Mouse (Mus musculus) gastrocnemius, postnatal 14 days (tissue): ENCODE measurements around the gene Magi1. TPM values are rescaled to one million over a fixed set of nuclear protein-coding genes. Genes with fewer than 3 reads are reported as not detected.

Experiments
- DNase-seq: peaks from one replicate; pipeline ENCODE4 v3.0.0; 2021; ENCODE audit warnings: mixed read lengths
- intact Hi-C: fragments of 180-260 bp; cut with DNase I; formaldehyde crosslinking; loops from one replicate; pipeline ENCODE4 v1.15.1; 2025; ENCODE audit warnings: low total_unique reads
- total RNA-seq, 2 experiments: library from RNA; stranded (reverse); gene quantifications; 2 replicates each; pipeline ENCODE4 v1.2.3; 2021

Gene Magi1
- total RNA-seq, 2 experiments from 2014 or later, result 6.4 to 6.7 TPM

DNA sequence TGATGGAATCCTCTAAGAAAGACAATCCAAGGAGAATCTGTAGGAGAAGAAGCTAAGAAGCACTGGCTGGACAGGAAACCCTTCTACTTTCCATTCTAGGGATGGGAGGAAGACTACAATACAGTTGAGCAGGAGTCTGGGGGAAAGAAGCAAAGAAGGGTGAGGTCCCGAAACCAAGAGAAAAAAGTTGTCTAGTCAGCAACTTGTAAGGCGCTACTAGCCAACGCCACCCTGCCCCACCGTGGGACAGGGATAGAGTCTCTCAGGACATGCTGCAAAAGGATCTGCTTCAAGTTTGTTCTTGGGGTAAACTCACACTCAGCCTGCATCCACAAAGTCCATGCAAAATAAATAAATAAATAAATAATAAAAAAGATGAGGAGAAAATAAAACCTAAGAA is 464.4 kb downstream of the Magi1 start:
- intact Hi-C loops, result no loop called here
- no peak for DNase-seq

DNA sequence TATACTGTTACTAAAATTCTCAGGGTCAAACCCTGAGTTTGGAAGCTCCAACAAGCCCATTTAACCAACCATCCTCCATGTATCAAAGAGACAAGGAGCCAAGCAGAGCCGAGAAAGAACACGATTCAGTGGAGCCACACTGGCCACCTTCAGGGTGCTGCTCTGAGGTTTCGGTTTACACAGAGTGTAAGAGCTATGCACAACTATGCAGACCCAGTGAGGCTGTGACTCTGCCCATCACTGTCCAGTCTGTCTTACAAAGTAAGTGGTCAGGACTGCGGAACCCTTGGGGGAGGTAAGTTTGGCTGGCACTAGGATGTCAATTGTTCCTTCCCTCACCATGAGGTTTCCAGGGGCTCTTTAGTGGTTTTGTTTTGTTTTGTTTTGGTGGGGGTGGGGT is 465.2 kb downstream of the Magi1 start:
- DNase-seq, result no peak

GRCm38 (mm10) chr6:93805407-93805936 is 478.2 kb downstream of the Magi1 start:
- no peak for DNase-seq
- intact Hi-C loops, result no loop called here

More for the DNA sequence above, 465.2 kb downstream of the Magi1 start:
- intact Hi-C loops, result no loop called here

DNA sequence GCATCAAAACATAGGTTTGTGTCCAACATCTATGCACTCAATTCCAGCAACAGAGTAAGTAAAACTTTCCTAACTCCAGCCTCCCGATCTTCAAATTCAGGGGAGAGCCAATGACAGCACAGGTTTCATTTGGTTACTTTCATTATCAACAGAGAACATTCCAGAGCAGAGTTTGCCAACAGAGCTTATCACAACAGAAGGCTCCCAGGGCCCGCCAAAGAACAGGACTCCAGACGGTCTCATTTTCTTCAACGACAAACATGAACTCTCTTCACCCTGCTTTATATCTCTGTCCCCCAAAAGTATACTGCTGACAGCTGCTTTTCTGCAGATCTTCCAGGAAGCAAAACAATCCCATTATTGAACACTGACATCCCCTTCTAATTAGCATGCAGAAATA is 481.3 kb downstream of the Magi1 start:
- intact Hi-C loops, result no loop called here
- no peak for DNase-seq

DNA sequence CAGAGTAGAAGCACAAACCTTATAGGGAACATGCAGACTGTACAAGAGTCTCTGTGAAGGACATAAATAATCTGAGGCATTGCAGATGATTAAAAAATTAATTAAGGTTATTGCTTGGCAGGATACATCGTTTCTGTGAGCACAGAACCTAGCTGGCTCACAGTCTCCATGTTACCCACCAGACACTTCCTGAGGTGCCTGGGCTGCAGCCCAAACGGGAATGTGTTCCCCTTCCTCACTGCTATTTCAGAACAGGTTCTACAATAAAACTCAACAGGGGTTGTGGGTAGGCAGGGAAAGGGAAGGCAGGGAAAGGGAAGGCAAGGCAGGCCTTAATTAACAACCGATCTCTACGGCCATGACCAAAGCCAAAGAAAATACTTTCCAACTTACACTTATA is 483.3 kb downstream of the Magi1 start:
- DNase-seq, result no peak
- intact Hi-C loops, result no loop called here

DNA sequence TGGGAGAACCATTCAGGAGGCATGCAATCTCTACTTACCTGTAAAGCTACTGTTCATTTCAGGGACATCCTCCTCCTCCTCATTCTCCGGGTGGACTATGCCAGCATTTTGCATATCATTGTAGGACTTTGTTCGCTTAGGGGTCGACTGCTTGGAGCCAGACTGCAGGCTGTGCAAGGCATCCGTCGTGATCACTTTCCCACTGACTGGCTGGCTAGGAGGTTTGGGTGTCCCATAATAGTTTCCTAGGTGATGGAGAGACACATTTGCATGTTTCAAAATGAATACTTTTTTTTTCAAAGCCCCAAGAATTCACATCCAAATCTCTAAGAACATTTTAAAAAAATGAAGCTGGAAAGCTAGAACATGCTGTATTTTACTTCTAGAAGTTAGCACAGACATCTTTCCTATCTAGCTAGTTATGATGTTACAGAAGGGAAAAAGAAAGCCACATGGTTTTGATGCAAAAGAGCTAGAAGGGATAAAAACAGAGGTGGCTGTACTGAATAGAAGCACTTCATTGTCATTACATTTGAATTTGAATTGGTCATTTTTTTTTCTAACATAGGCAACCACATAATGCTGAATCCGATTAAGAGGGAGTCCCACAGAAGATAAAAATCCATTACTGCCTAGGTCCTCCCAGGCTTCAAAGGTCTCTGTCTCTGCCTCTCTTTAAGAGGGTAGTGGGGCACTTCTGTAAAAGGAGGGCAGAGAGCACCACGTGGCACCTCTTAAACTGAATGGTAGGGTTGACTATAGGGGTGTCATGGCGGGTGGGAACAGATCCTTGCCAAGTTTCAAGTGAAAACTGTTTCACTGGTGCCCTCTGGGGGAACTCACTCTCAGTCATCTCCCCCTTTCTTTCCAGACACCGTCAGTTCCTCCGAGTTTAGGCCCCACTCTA is 491.2 kb downstream of the Magi1 start:
- intact Hi-C loops, result no loop called here
- no peak for DNase-seq

GRCm38 (mm10) chr6:93789721-93790120 is 494.0 kb downstream of the Magi1 start:
- no peak for DNase-seq
- intact Hi-C loops, result no loop called here

GRCm38 (mm10) chr6:93787042-93787441 is 496.7 kb downstream of the Magi1 start:
- DNase-seq, result no peak
- intact Hi-C loops, result no loop called here

DNA sequence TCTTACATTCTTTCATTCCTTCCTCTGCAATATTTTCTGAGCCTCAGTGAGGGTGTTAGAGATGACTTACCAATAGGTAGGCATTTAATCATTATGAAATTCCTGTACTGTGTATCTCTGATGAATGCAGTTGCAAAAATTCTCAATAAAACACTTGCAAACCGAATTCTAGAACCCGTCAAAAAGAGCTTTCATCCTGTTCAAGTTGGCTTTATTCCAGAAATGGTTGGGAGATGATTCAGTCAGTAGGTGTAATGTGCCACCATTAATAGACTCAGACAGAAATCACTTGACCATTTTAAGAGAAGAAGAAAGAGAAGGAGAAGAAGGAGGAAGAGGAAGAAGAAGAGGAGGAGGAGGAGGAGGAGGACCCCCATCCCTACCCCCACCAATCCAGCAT is 497.5 kb downstream of the Magi1 start:
- intact Hi-C loops, result no loop called here

GRCm38 (mm10) chr6:93771081-93771480 is 512.6 kb downstream of the Magi1 start:
- intact Hi-C loops, result no loop called here
- DNase-seq, result no peak

More for the DNA sequence above, 497.5 kb downstream of the Magi1 start:
- DNase-seq, result no peak

GRCm38 (mm10) chr6:93770283-93771025 is 513.3 kb downstream of the Magi1 start:
- DNase-seq, result no peak
- intact Hi-C loops, result no loop called here

DNA sequence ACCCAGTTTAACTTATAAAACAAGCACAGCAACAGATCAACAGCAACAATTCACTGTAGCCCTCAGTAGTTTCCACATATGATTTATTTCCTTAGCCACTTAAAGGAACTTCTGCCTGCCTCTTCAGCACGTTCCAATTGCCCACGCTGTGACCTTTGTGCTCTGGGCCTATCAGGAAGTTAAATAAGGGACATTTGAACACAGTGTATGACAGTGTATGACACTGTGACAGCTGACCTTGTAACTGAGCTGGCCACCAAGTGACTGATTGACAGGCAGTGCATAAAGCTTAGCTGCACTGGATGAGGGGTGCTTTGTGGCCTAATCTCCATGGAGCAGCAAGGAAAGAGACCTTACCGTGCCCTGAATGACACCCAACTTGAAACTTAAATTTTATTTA is 525.6 kb downstream of the Magi1 start:
- no peak for DNase-seq
- intact Hi-C loops, result no loop called here

GRCm38 (mm10) chr6:93757353-93758087 is 526.2 kb downstream of the Magi1 start:
- peak; percentile 86 for DNase-seq
- intact Hi-C loops, result no loop called here

DNA sequence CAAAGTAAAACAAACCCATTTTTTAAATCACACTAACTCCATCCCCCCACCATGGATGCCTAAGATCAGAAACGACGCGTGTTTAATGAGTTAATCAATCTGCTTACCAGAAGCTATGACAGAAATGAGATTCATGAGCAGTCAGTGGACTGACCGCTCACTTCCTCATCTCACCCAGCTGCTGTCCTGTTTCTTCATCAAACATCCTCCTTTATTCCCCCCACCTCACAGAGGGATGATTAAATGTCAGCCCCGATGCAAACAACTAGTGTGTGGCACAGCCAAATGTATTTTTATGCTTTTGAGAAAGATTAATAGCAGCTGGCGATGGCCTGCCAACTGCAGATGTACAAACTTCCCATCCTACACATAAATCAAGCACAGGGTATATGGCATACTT is 540.6 kb downstream of the Magi1 start:
- intact Hi-C loops, result no loop called here
- DNase-seq, result no peak

DNA sequence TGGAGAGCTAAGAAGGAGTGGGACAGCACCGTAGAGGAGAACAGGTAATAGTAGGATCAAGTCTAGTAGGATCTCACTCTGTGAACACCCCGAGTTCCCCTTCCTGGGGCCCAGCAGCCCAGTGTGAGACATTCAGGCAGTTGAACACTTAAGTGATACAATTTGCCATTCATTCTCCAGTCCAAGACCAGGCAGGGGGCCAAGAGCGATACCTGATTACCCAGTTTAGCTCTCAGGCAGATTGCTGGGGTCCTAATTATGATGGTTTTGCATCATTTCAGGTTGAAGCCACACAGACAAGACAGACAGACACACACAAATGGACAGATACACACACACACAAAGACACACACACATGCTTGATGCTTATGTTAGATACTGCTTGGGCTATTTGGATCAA is 543.9 kb downstream of the Magi1 start:
- DNase-seq, result no peak
- intact Hi-C loops, result no loop called here

DNA sequence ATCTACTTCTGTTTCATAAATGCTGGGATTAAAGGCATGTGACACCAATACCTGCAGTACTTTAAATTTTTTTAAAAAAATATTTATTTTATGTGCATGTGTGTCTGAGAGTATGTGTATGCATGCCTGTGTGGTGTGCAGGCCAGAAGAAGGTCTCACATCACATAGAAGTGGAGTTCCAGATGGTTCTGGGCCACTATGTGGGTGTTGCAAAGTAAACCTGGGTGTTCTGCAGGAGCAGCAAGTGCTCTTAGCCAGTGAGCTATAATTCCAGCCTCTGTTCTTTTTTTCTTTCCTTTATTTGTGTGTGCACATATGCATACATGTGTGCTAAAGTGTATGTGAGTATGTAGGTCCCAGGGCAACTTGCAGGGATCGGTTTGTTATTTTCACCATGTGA is 546.6 kb downstream of the Magi1 start:
- intact Hi-C loops, result no loop called here

GRCm38 (mm10) chr6:93736071-93736470 is 547.6 kb downstream of the Magi1 start:
- DNase-seq, result no peak
- intact Hi-C loops, result no loop called here

More for the DNA sequence above, 546.6 kb downstream of the Magi1 start:
- no peak for DNase-seq

GRCm38 (mm10) chr6:93733800-93734199 is 549.9 kb downstream of the Magi1 start:
- intact Hi-C loops, result no loop called here
- DNase-seq, result no peak

GRCm38 (mm10) chr6:93729702-93730101 is 554.0 kb downstream of the Magi1 start:
- intact Hi-C loops, result loop anchor here (10.0 kb wide), 1 partner anchor 945 kb away; no protein-coding TSS in a partner anchor
- DNase-seq, result no peak

- DNase-seq, result no peak
- intact Hi-C loops, result loop anchor here (10.0 kb wide), 1 partner anchor 944 kb away; no protein-coding TSS in a partner anchor
These were observed 554.9 kb downstream of the Magi1 start for GRCm38 (mm10) chr6:93728791-93729190.
